Mouse (Mus musculus) kidney, postnatal 0 days (tissue): ENCODE measurements around the gene Zfp385b. TPM values are rescaled to one million over a fixed set of nuclear protein-coding genes. Genes with fewer than 3 reads are reported as not detected.

Experiments
- ATAC-seq: fragments of 200-750 bp; cut with Nextera tagmentation; replicated peaks from 2 replicates; pipeline ENCODE4 v1.8.0; 2017; ENCODE audit warnings: low read depth, moderate number of reproducible peaks, moderate TSS enrichment, moderate library complexity; ENCODE audit not compliant: low FRiP score
- DNase-seq: peaks from one replicate; pipeline ENCODE4 v3.0.0-alpha.2; 2016; ENCODE audit warnings: low spot score
- H3K27ac ChIP-seq: fragments of 300-500 bp; sonication (generic); 2 replicates; pipeline ENCODE4 v1.5.1; 2014; ENCODE audit warnings: mild to moderate bottlenecking
- H3K27me3 ChIP-seq: fragments of 300-500 bp; sonication (generic); 2 replicates; pipeline ENCODE4 v1.6.1; 2014; ENCODE audit warnings: low read length, mixed read lengths; ENCODE audit not compliant: insufficient read depth
- H3K36me3 ChIP-seq: fragments of 300-500 bp; sonication (generic); 2 replicates; pipeline ENCODE4 v1.6.1; 2014; ENCODE audit warnings: low read length, mixed read lengths; ENCODE audit not compliant: insufficient read depth
- H3K4me1 ChIP-seq: fragments of 300-500 bp; sonication (generic); replicated peaks from 2 replicates; pipeline ENCODE4 v1.6.1; 2014; ENCODE audit warnings: antibody characterized with exemption, low read length, mixed read lengths; ENCODE audit not compliant: insufficient read depth
- H3K4me2 ChIP-seq: fragments of 300-500 bp; sonication (generic); 2 replicates; pipeline ENCODE4 v1.6.1; 2014; ENCODE audit warnings: mild to moderate bottlenecking, low read length, moderate library complexity, mixed read lengths
- H3K4me3 ChIP-seq: fragments of 300-500 bp; sonication (generic); replicated peaks from 2 replicates; pipeline ENCODE4 v1.5.1; 2014; ENCODE audit warnings: low read depth, low read length
- H3K9ac ChIP-seq: fragments of 300-500 bp; sonication (generic); 2 replicates; pipeline ENCODE4 v1.6.1; 2014; ENCODE audit warnings: low read depth, low read length
- H3K9me3 ChIP-seq: fragments of 300-500 bp; sonication (generic); replicated peaks from 2 replicates; pipeline ENCODE4 v1.6.1; 2016; ENCODE audit warnings: low read length, inconsistent platforms, mixed read lengths
- CTCF ChIP-seq: IDR thresholded peaks from 2 replicates; pipeline ENCODE4 v1.5.1; 2016; ENCODE audit warnings: antibody characterized with exemption, low read depth, mild to moderate bottlenecking, moderate library complexity
- WGBS: fragments of 180-500 bp; shearing (Covaris S2); extraction: QIAGEN DNeasy Blood & Tissue Kit; methylation state at CpG from one replicate; pipeline ENCODE4 v1.1.7; 2014; 5-methylcytosine and 5-hydroxymethylcytosine counted together
- polyA plus RNA-seq: library from polyadenylated mRNA; unstranded; fragments of >200 nt; fragmentation: Nextera tagmentation; extraction: Ambion mirVana; gene quantifications from 2 replicates; pipeline ENCODE4 v1.2.1, GENCODE M21; 2015

Zfp385b gene
- polyA plus RNA-seq, result 9.1 and 9.9 TPM in 2 replicates

DNA sequence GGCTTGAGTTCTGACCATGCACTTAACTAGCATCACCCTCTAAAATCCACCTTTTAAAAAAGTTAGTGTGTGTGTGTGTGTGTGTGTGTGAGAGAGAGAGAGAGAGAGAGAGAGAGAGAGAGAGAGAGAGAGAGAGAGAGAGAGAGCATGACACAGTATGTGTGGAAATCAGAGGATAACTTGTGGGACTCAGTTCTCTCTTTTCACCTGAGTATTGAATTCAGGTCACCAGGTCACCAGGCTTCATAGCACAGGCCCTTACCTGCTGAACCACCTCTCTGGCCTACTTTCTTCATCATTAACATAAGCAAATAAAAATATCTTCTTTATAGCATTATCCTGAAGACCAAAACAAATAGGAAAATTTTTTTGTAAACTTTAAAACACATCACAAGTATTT is at the start of gene Zfp385b:
Gene Zfp385b (minus strand): TSS at position 101 of the 400 bp plus-strand sequence.
- H3K9me3 ChIP-seq, result no peaks in the 10 kb centered on the region
- DNase-seq, result no peak

DNA sequence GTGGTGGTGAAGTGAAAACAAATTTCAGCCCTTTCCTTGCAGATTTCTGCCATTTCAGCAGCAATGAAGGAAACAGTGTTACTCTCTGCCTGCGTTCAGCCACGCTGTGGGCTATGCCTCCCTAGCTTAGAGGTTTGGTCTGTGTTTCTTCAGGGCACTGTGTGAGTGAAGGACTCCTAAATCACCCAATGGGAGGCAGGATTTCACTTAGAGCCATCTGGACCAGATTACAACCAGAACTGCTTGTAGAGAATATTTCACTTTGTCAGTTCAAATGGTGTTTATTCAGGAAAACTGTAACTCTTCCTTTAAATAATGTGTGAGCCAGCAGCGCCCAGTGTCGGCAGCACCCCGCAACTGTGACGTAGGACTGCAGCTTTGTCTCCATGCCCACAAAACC is 44.5 kb upstream of the Zfp385b start:
- no peak overlapping the region for H3K9ac ChIP-seq
- no peaks in the 10 kb centered on the region for H3K4me1 ChIP-seq
- H3K9me3 ChIP-seq, result no peaks in the 10 kb centered on the region
- H3K4me2 ChIP-seq, result peak overlapping the region; percentile 52
- ATAC-seq (no peak; the same call in 1 of the 2 replicates), DNase-seq (peak; percentile 57)
- H3K4me3 ChIP-seq, result peak overlapping the region; percentile 26
- WGBS, result 23% methylated on average over 6 of the region's 6 CpGs
- TF ChIP-seq CTCF, result no peak
- no peaks in the 10 kb centered on the region for H3K27me3 ChIP-seq
- no peak overlapping the region for H3K27ac ChIP-seq
- H3K36me3 ChIP-seq, result no peaks in the 10 kb centered on the region

More for the DNA sequence above, at the start of gene Zfp385b:
- Histone ChIP-seq H3K4me2 (no peak within 1 kb of the TSS), H3K9ac (no peak within 1 kb of the TSS), H3K4me1 (peaks cover 9% of the 10 kb centered on the region; the same call in 1 of the 2 replicates), H3K27me3 (peaks cover 13% of the 10 kb centered on the region), H3K4me3 (no peak within 1 kb of the TSS), H3K36me3 (no peaks in the 10 kb centered on the region), H3K27ac (no peak within 1 kb of the TSS)
- ATAC-seq, result no peak
- no peak for TF ChIP-seq CTCF

- no peak for TF ChIP-seq CTCF
- H3K27ac ChIP-seq, result no peak overlapping the region
- peak overlapping the region; percentile 52 for H3K4me2 ChIP-seq
- 39% methylated on average over 15 of the region's 15 CpGs for WGBS
- H3K4me3 ChIP-seq, result peak overlapping the region; percentile 26
- peak; percentile 49; the same call in 1 of the 2 replicates for ATAC-seq
- H3K27me3 ChIP-seq, result no peaks in the 10 kb centered on the region
- no peaks in the 10 kb centered on the region for H3K9me3 ChIP-seq
- H3K36me3 ChIP-seq, result no peaks in the 10 kb centered on the region
- peak overlapping the region; percentile 23; the same call in 1 of the 2 replicates for H3K9ac ChIP-seq
- no peak for DNase-seq
- no peaks in the 10 kb centered on the region for H3K4me1 ChIP-seq
Observed at GRCm38 (mm10) chr2:77863522-77863921, 44.1 kb upstream of the Zfp385b start.

GRCm38 (mm10) chr2:77841464-77841863 is 22.0 kb upstream of the Zfp385b start:
- DNase-seq (no peak), ATAC-seq (no peak)
- H3K4me3 ChIP-seq, result no peak overlapping the region
- 0 out of 2 replicates have a peak, but pooled peaks cover 3% of the 10 kb centered on the region for H3K4me1 ChIP-seq
- no peak overlapping the region for H3K9ac ChIP-seq
- H3K27ac ChIP-seq, result no peak overlapping the region
- no peak for TF ChIP-seq CTCF
- H3K9me3 ChIP-seq, result no peaks in the 10 kb centered on the region
- H3K4me2 ChIP-seq, result no peak overlapping the region
- no peaks in the 10 kb centered on the region for H3K27me3 ChIP-seq
- H3K36me3 ChIP-seq, result no peaks in the 10 kb centered on the region
- WGBS, result 40% methylated on average over 6 of the region's 6 CpGs

DNA sequence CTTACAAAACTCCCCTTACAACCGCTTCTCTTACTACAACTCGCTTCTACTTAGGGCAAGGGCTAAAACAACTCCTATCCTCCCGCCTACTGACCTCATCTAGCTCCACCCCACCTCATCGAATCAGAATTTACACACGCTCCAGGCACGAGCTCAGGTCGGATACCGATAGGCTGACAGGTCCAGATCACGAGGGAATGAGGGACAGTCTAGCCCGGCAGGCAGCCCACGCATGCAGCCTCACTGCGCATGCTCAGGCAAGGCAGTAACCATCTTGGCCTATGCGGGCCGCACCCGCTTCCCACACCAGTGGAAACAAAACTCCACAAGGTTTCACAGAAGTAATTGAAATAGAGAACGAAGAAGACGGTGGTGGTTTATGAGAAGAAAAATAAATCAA is 20.1 kb upstream of the Zfp385b start:
- WGBS, result 54% methylated on average over 17 of the region's 17 CpGs
- ATAC-seq, result peak; percentile 73; the same call in 1 of the 2 replicates

DNA sequence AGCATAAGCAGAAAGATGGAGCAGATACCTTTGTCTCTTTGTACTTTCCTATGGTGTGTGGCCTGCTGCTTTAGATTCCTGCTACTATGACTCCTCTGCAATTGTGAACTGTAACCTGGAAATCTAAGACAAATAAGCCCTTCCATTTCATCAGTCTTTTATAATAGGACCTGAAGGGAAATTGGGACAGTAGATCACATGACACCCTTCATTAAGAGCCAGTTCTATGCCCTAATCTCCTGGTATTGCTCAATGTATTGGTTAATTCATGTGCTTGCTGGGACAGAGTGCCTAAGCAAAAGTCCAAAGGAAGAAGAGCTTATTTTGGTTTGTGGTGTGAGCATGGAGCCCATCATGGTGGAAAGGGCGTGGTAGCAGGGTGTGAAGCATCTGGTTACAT is 19.2 kb upstream of the Zfp385b start:
- no peak for ATAC-seq
- H3K4me1 ChIP-seq, result 0 out of 2 replicates have a peak, but pooled peaks cover 3% of the 10 kb centered on the region
- no peak for DNase-seq
- no peaks in the 10 kb centered on the region for H3K27me3 ChIP-seq
- no peaks in the 10 kb centered on the region for H3K9me3 ChIP-seq
- no peak for TF ChIP-seq CTCF
- H3K9ac ChIP-seq, result no peak overlapping the region
- H3K4me2 ChIP-seq, result no peak overlapping the region
- no peak overlapping the region for H3K4me3 ChIP-seq
- no peak overlapping the region for H3K27ac ChIP-seq
- no peaks in the 10 kb centered on the region for H3K36me3 ChIP-seq
- 85% methylated on average over 1 of the region's 1 CpGs for WGBS

More for the DNA sequence above, 20.1 kb upstream of the Zfp385b start:
- no peak overlapping the region for H3K27ac ChIP-seq
- no peaks in the 10 kb centered on the region for H3K9me3 ChIP-seq
- no peak overlapping the region for H3K4me3 ChIP-seq
- no peak overlapping the region for H3K9ac ChIP-seq
- peak; percentile 32 for DNase-seq
- H3K36me3 ChIP-seq, result no peaks in the 10 kb centered on the region
- no peaks in the 10 kb centered on the region for H3K27me3 ChIP-seq
- H3K4me1 ChIP-seq, result 0 out of 2 replicates have a peak, but pooled peaks cover 3% of the 10 kb centered on the region
- H3K4me2 ChIP-seq, result no peak overlapping the region
- no peak for TF ChIP-seq CTCF

DNA sequence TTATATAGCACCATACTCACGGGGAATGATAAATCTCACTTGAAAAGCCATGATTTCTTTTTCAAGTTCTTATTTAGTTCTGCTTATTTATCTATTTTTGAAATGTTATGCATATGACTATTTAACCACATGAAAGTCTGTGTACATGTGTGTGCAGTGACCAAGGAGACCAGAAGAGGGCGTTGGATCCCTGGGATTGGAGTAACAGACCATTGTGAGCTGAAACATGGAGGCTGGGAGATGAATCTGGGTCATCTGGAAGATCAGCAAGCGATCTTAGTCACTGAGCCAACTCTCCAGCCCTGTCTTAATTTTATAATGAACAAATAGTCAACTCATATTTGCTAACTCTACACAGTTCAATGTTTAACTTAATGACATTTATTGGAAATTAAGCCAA is 16.3 kb upstream of the Zfp385b start:
- 59% methylated on average over 3 of the region's 3 CpGs for WGBS
- no peak for TF ChIP-seq CTCF
- Histone ChIP-seq H3K27ac (no peak overlapping the region), H3K9ac (no peak overlapping the region), H3K27me3 (no peaks in the 10 kb centered on the region), H3K4me1 (0 out of 2 replicates have a peak, but pooled peaks cover 3% of the 10 kb centered on the region), H3K4me3 (no peak overlapping the region), H3K4me2 (no peak overlapping the region), H3K9me3 (no peaks in the 10 kb centered on the region), H3K36me3 (no peaks in the 10 kb centered on the region)
- ATAC-seq (no peak), DNase-seq (no peak)
